Mouse (Mus musculus): ENCODE measurements around the gene Slc22a18. TPM values are rescaled to one million over a fixed set of nuclear protein-coding genes. Genes with fewer than 3 reads are reported as not detected.
"Not testable (repeated sequence)": the region's sequence is repeated elsewhere in the genome, so short reads cannot be mapped to it uniquely, and the experiment has no call there.

Slc22a18 gene
- polyA plus RNA-seq, 1 experiment from 2014 or later = 0.74 TPM

DNA sequence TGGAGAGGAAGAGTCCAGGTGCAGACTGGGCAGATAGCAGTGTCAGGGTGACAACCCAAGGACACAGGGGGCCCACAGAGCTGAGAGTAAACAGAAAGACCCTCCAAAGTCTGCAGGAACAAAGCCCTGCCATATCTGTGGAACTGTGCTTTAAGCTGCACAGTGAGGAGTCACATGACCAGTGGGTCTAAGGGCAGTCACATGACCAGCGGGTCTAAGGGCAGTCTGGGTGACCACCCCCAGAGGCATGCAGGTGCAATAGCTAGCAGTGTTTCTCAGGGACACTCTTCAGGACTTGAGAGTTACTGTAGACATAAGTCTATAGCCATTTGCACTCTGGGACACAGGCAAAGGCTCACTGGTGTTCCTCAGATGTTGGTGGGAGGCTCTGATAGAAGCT, 36.0 kb downstream of the Slc22a18 start:
- Histone ChIP-seq H3K27me3 (peaks cover 10% of the 10 kb centered on the region), H3K9me3 (no peaks in the 10 kb centered on the region), H3K36me3 (peaks cover 27% of the 10 kb centered on the region), H3K4me2 (replicated peaks) (no peak overlapping the region), H3K4me1 (replicated peaks) (no peaks in the 10 kb centered on the region), H3K27ac (no peak overlapping the region), H3K4me3 (replicated peaks) (no peak overlapping the region), H3K9ac (replicated peaks) (no peak overlapping the region)
- ATAC-seq = no peak
- WGBS = 94% methylated on average over 1 of the region's 1 CpGs

DNA sequence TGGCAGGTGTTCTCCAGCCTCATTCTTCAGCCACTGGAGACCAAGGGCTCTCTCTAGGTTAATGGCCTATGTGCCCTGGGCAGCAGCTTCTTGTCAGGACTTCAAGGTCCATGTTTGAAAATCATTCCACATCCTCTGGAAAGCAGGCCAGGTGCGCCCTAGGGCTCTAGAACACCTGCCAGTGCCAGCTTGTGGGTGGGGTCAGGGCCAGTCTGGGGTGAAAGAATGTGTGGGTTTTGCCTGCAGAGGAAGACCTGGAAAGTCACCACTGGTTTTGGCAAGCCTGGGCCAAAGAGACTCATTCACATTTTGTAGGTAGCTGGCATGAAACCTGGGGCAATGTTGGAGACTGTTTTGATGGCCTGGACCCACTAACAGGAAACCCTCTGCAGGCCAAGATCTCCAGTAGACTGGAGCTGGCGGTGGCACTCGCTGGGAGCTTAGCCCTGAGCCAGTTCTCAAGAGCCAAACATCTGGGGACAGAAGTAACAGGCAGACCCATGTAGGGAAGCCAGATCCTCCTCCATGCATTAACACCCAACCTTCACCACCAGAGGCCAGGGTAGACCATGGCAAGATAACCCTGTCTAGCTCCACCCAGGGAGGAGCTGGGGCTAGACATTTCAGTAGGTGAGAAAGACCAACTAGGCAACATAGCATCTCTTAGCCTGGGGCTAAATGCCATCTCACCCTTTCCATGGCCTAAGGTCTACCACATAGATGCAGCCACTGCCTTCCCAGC, 37.2 kb downstream of the Slc22a18 start:
- Histone ChIP-seq H3K9ac (replicated peaks) (no peak overlapping the region), H3K4me3 (replicated peaks) (no peak overlapping the region), H3K36me3 (peaks cover 39% of the 10 kb centered on the region), H3K4me1 (replicated peaks) (no peaks in the 10 kb centered on the region), H3K27me3 (peaks cover 4% of the 10 kb centered on the region; the same call in 1 of the 2 replicates), H3K9me3 (no peaks in the 10 kb centered on the region), H3K4me2 (replicated peaks) (no peak overlapping the region), H3K27ac (no peak overlapping the region)
- no peak for ATAC-seq
- 92% methylated on average over 3 of the region's 3 CpGs for WGBS

DNA sequence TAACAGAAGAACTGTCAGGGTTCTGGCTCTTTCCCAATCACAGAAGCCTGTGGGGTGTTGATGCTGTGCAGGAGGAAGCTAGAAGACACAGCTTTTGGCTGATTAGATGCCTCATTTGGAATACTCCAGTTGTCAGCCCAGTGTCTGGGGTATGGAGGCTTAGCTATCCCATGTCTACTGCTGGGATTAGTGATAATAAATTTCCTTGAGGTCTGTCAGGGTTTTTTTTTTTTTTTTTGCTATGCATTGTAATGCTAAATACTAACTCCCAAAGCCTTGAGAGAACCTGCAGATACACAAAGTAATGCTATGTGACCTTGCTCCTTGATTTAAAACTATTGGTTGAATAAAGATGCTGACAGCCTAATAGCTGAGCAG, 37.8 kb downstream of the Slc22a18 start:
- Histone ChIP-seq H3K27me3 (peaks cover 2% of the 10 kb centered on the region; the same call in 1 of the 2 replicates), H3K36me3 (peaks cover 45% of the 10 kb centered on the region), H3K4me2 (replicated peaks) (no peak overlapping the region), H3K4me3 (replicated peaks) (no peak overlapping the region), H3K4me1 (replicated peaks) (no peaks in the 10 kb centered on the region), H3K9ac (replicated peaks) (no peak overlapping the region), H3K9me3 (no peaks in the 10 kb centered on the region), H3K27ac (no peak overlapping the region)
- no peak for ATAC-seq

DNA sequence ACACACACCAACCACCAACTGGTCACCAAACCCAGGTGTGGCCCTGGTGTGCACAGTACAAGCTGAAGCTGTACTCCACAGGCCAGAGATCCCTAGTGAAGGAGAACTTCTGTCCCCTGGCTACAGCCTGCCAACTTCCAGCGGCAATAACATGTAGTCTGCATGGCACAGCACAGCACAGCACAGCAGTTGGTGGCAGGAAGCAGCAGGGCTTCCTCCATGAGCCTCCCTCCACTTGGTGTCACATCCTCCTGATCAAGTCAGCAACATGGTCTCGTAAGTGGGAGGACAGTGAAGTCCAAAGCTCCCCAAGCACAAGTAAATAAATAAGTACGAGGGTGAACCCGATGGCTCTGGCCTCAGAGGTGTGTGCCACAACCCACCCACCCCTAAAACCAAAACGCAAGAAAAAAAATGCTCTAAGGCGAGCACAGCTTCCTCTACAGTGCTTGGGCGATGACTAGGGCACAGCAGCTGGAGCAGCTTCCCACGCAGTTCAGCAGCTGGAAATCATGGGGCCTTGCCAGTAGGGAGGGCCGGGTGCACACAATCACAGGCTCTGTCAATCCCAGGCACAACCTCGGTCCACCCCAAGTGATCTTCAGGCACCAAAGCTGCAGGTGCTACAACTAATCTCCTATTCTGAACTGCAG, 40.4 kb downstream of the Slc22a18 start:
- WGBS = 93% methylated on average over 10 of the region's 10 CpGs
- no peak overlapping the region for H3K9ac ChIP-seq (replicated peaks)
- H3K4me3 ChIP-seq (replicated peaks) = no peak overlapping the region
- H3K27ac ChIP-seq = no peak overlapping the region
- no peak overlapping the region for H3K4me2 ChIP-seq (replicated peaks)
- no peak for ATAC-seq
- no peaks in the 10 kb centered on the region for H3K27me3 ChIP-seq
- peaks cover 70% of the 10 kb centered on the region for H3K36me3 ChIP-seq
- H3K4me1 ChIP-seq (replicated peaks) = no peaks in the 10 kb centered on the region
- H3K9me3 ChIP-seq = no peaks in the 10 kb centered on the region

DNA sequence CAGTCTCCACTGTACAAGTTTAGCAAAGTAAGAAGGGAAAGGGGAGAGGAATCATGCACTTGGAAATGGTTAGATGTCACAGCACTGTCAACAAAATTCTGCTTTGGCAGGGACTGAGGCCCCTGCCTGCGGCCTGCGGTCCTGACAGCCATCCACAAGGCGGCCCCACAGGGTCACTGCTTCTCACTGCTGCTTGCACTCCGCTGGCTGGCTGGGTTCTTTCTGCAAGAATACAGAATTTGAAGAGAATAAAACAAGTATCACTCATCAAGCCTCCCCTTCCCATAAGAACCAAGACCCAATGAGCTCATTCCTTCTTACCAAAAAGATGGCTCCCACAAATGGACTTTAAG, 40.9 kb downstream of the Slc22a18 start:
- 91% methylated on average over 4 of the region's 4 CpGs for WGBS
- H3K36me3 ChIP-seq = peaks cover 75% of the 10 kb centered on the region
- H3K4me1 ChIP-seq (replicated peaks) = no peaks in the 10 kb centered on the region
- H3K9me3 ChIP-seq = no peaks in the 10 kb centered on the region
- no peak overlapping the region for H3K4me3 ChIP-seq (replicated peaks)
- H3K9ac ChIP-seq (replicated peaks) = no peak overlapping the region
- no peak for ATAC-seq
- H3K27me3 ChIP-seq = no peaks in the 10 kb centered on the region
- H3K4me2 ChIP-seq (replicated peaks) = no peak overlapping the region
- no peak overlapping the region for H3K27ac ChIP-seq

DNA sequence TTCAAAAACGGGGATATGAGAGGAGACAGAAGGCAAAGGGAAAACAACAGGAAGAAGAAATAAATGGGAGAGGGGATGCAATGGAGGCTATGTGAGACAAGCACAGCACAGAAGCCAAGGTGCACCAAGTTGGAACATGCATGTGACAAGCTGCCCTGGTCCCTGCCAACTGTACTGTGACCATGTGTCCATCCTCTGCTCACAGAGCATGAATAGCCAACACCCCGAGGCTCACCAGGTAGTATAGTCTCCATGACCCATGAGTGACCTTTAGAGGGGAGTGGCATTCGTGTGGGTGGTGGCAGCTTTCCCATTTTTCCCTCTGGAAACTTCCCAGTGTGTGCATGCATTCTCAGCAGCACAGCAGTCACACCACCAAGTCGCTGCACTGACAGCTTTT, 45.8 kb downstream of the Slc22a18 start:
- 92% methylated on average over 4 of the region's 4 CpGs for WGBS
- peaks cover 98% of the 10 kb centered on the region for H3K36me3 ChIP-seq
- H3K4me1 ChIP-seq (replicated peaks) = no peaks in the 10 kb centered on the region

DNA sequence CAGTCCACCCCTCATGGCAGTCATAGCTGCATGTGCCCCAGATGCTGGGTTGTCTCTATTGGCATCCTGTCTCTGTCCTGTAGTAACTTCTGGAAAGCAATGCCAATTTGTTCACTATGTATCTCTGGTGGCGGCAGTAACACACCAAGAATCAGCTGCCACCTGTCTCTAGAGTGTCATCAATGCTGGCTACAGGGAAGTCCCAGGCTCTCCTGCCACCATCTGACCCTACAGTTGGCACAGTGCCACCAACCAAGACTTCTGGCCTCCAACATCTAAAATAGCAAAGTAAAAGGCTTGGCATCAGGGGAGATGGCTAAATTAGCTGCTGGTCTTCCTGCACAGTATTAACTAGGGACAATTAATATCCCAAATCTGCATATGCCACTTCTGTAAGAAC, 58.9 kb downstream of the Slc22a18 start:
- H3K27ac ChIP-seq = no peak overlapping the region
- no peak overlapping the region for H3K4me3 ChIP-seq (replicated peaks)
- H3K27me3 ChIP-seq = no peaks in the 10 kb centered on the region
- ATAC-seq = no peak
- H3K9ac ChIP-seq (replicated peaks) = no peak overlapping the region
- H3K9me3 ChIP-seq = no peaks in the 10 kb centered on the region
- peaks cover 98% of the 10 kb centered on the region for H3K36me3 ChIP-seq
- WGBS = 91% methylated on average over 1 of the region's 1 CpGs
- H3K4me2 ChIP-seq (replicated peaks) = no peak overlapping the region
- H3K4me1 ChIP-seq (replicated peaks) = no peaks in the 10 kb centered on the region

More for the DNA sequence above, 45.8 kb downstream of the Slc22a18 start:
- Histone ChIP-seq H3K4me3 (replicated peaks) (no peak overlapping the region), H3K27ac (no peak overlapping the region), H3K9ac (replicated peaks) (no peak overlapping the region), H3K9me3 (no peaks in the 10 kb centered on the region), H3K4me2 (replicated peaks) (no peak overlapping the region), H3K27me3 (no peaks in the 10 kb centered on the region)
- ATAC-seq = no peak

DNA sequence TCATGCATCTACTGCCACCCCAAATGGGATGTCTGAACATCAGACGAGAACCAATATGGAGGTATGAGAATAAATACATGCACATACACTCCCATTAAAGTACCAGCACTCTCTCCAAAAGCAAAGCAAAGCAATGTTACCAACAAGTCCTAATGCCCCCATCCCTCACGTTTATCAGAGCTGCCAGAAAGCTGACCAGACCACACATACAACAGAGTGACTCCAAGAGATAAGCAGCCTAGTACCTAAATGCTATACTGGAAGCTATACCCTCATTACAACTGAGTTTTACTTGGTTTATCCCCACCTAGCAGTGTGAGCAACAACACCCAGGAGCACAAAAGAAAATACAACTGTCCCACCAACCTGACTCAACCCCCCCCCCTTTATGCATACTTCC, 59.7 kb downstream of the Slc22a18 start:
- no peak overlapping the region for H3K4me3 ChIP-seq (replicated peaks)
- H3K4me1 ChIP-seq (replicated peaks) = no peaks in the 10 kb centered on the region
- no peak overlapping the region for H3K9ac ChIP-seq (replicated peaks)
- H3K4me2 ChIP-seq (replicated peaks) = no peak overlapping the region
- H3K27me3 ChIP-seq = no peaks in the 10 kb centered on the region
- 91% methylated on average over 2 of the region's 2 CpGs for WGBS
- no peak overlapping the region for H3K27ac ChIP-seq
- H3K9me3 ChIP-seq = no peaks in the 10 kb centered on the region
- peaks cover 98% of the 10 kb centered on the region for H3K36me3 ChIP-seq
- no peak for ATAC-seq

DNA sequence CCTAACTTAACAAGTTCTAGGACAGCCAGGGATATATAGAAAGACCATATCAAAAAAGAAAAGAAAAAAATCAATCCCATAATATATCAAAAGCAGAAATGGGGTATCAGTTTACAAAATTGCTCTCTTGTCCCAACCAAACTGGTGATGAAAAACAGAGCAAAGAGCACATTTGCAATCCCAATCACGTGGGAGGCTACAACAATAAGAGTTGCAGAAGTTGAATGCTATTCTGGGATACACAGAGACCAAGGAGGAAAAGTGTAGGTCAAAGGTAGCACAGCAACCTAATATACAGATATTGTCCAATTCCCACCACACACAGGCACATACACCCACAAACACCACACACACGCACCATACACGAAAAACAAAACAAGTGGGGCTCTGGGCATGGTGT, 62.7 kb downstream of the Slc22a18 start:
- H3K27ac ChIP-seq = no peak overlapping the region
- H3K9me3 ChIP-seq = no peaks in the 10 kb centered on the region
- no peak for ATAC-seq
- H3K4me1 ChIP-seq (replicated peaks) = no peaks in the 10 kb centered on the region
- WGBS = 97% methylated on average over 3 of the region's 3 CpGs
- H3K4me3 ChIP-seq (replicated peaks) = no peak overlapping the region
- H3K27me3 ChIP-seq = no peaks in the 10 kb centered on the region
- H3K9ac ChIP-seq (replicated peaks) = no peak overlapping the region
- peaks cover 87% of the 10 kb centered on the region for H3K36me3 ChIP-seq
- H3K4me2 ChIP-seq (replicated peaks) = no peak overlapping the region

DNA sequence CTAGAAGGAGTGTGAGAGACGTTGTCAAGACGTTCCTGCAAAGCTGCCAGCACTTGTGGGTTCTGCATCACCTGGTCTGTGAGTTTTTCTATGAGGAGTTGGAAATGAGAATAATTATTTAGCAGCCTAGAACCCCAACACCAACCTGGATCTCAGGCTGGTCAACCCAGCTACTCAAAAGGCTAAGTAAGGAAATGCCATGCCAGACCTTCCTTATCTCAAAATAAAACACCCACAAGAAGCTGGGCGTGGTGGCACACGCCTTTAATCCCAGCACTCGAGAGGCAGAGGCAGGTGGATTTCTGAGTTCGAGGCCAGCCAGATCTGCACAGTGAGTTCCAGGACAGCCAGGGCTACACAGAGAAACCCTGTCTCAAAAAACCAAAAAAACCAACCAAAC, 64.7 kb downstream of the Slc22a18 start:
- WGBS = 94% methylated on average over 6 of the region's 6 CpGs
- not testable (repeated sequence) for ATAC-seq; H3K9me3 ChIP-seq; H3K27ac ChIP-seq; H3K4me2 ChIP-seq (replicated peaks); H3K9ac ChIP-seq (replicated peaks); H3K27me3 ChIP-seq; H3K4me3 ChIP-seq (replicated peaks); H3K4me1 ChIP-seq (replicated peaks)
- peaks cover 69% of the 10 kb centered on the region for H3K36me3 ChIP-seq

DNA sequence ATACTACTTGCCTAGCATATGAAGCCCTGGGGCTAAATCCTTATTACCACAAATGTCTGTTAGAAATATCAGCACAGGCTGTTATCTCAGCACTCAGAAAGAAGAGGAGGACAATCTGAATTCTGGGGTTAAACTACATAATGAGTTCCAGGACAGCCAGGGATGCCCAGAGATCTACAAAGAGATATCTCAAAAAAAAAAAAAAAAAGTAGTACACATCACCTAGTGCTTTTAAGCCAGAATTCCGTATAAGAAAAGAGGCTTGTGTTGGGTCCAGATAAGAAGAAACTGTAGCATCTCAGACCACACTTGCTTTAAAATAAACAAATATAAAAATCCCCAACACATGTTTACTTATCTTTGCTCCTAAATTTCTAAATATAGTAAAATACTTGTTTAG, 65.1 kb downstream of the Slc22a18 start:
- Histone ChIP-seq H3K36me3 (peaks cover 64% of the 10 kb centered on the region), H3K9me3 (no peaks in the 10 kb centered on the region), H3K27ac (no peak overlapping the region), H3K27me3 (no peaks in the 10 kb centered on the region), H3K4me3 (replicated peaks) (no peak overlapping the region), H3K9ac (replicated peaks) (no peak overlapping the region), H3K4me1 (replicated peaks) (peaks cover 12% of the 10 kb centered on the region), H3K4me2 (replicated peaks) (no peak overlapping the region)
- 92% methylated on average over 1 of the region's 1 CpGs for WGBS
- no peak for ATAC-seq

DNA sequence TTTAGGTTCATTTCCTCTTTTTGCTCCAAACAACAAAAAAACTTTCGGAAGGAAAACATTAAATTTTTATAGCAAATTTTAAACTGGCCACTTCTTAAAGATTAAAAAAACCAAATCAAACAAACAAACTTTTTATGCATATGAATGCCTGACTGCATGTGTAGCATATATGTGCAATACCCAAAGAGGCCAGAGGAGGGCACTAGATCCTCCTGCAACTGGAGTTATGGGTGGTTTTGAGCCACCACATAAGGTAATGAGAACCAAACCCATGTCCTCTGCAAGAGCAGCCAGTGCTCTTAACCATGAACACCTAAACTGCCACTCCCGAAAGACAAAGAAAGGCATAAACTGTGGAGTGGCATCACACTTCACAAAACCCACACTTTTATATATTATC, 70.8 kb downstream of the Slc22a18 start:
- Histone ChIP-seq H3K36me3 (peaks cover 19% of the 10 kb centered on the region), H3K27me3 (no peaks in the 10 kb centered on the region), H3K9me3 (no peaks in the 10 kb centered on the region), H3K4me3 (replicated peaks) (no peak overlapping the region), H3K4me1 (replicated peaks) (peaks cover 51% of the 10 kb centered on the region), H3K9ac (replicated peaks) (no peak overlapping the region), H3K4me2 (replicated peaks) (no peak overlapping the region), H3K27ac (no peak overlapping the region)
- 99% methylated on average over 2 of the region's 2 CpGs for WGBS
- ATAC-seq = no peak

DNA sequence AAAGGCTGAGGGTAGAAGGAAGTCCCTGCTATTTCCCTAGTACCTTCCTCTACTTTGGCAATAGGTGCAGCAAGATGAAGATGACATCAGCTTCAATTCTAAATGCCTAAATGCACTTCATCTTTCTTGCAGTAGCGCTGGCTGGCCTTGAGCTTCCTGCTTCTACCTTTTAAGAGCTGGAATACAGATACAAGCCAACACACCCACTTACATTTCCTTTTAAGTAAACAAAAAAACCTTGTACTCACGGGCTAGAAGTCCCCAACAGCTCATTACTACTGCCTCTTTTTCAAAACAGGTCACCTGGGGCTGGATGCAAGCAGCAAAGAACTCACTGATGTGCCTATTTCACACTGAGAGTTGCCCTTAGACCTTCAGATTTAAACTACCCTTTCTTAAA, 73.0 kb downstream of the Slc22a18 start:
- Histone ChIP-seq H3K27me3 (no peaks in the 10 kb centered on the region), H3K27ac (no peak overlapping the region), H3K4me3 (replicated peaks) (no peak overlapping the region), H3K9me3 (no peaks in the 10 kb centered on the region), H3K36me3 (peaks cover 7% of the 10 kb centered on the region; the same call in 1 of the 2 replicates), H3K4me1 (replicated peaks) (peaks cover 58% of the 10 kb centered on the region), H3K4me2 (replicated peaks) (peak overlapping the region; percentile 14), H3K9ac (replicated peaks) (peak overlapping the region; percentile 28; the same call in 1 of the 2 replicates)
- 88% methylated on average over 2 of the region's 2 CpGs for WGBS
- ATAC-seq = no peak

Data from midbrain, embryonic 13.5 days (tissue).